9 mouse cellular contexts compared by ENCODE assay signal in genomic region chr7:118102678-118103461, GRCm38 (mm10). TPM values are rescaled to one million over a fixed set of nuclear protein-coding genes. Genes with fewer than 3 reads are reported as not detected.
DNase-seq lines count a peak whose midpoint lies in the region; ATAC-seq and TF ChIP-seq lines count a peak whose summit lies in the region.
"Had no signal": no experiment of that assay in that cellular context is flagged by ENCODE, and none has a peak within 500 bp of the region (broad histone marks: within the 10 kb centered on the region; RNA-seq: fewer than 3 reads in every experiment).

No protein-coding gene starts in this region.

- ATAC-seq in forebrain, embryonic 15.5 days (replicated peaks) = peak; percentile 49
- peak; percentile 58 for ATAC-seq in liver, embryonic 11.5 days (replicated peaks; ENCODE audit: low FRiP score)
- ATAC-seq in stomach, postnatal 0 days (ENCODE audit: low FRiP score, low TSS enrichment) = peak; percentile 21

- TF ChIP-seq CTCF in stomach, postnatal 0 days (IDR thresholded peaks at IDR 0.05; ENCODE audit: low read depth) = no peak

- TF ChIP-seq EP300 in stomach, postnatal 0 days (optimal IDR thresholded peaks at IDR 0.05) = no peak

- H3K4me3 ChIP-seq in forebrain, embryonic 15.5 days = no peak overlapping the region
- no peak overlapping the region for H3K4me3 ChIP-seq in liver, embryonic 11.5 days (ENCODE audit: low read depth, low read length)
- H3K4me3 ChIP-seq in stomach, postnatal 0 days (ENCODE audit: low read depth, low read length) = no peak overlapping the region

- no peaks in the 10 kb centered on the region for H3K9me3 ChIP-seq in forebrain, embryonic 15.5 days
- no peaks in the 10 kb centered on the region for H3K9me3 ChIP-seq in liver, embryonic 11.5 days (ENCODE audit: control insufficient read depth, low read length)
- no peaks in the 10 kb centered on the region for H3K9me3 ChIP-seq in stomach, postnatal 0 days (ENCODE audit: control insufficient read depth, low read length)

- no peak overlapping the region for H3K9ac ChIP-seq in forebrain, embryonic 15.5 days (replicated peaks)
- H3K9ac ChIP-seq in liver, embryonic 11.5 days (ENCODE audit: low read depth, low read length) = no peak overlapping the region
- no peak overlapping the region for H3K9ac ChIP-seq in stomach, postnatal 0 days (ENCODE audit: low read length)

- H3K36me3 ChIP-seq in forebrain, embryonic 15.5 days = peaks cover 37% of the 10 kb centered on the region
- H3K36me3 ChIP-seq in liver, embryonic 11.5 days (ENCODE audit: control insufficient read depth, insufficient read depth, low read length) = peaks cover 28% of the 10 kb centered on the region
- peaks cover 11% of the 10 kb centered on the region for H3K36me3 ChIP-seq in stomach, postnatal 0 days (ENCODE audit: control insufficient read depth, insufficient read depth, low read length)

- WGBS in forebrain, embryonic 15.5 days = 43% methylated on average over 4 of the region's 4 CpGs
- 37% methylated on average over 4 of the region's 4 CpGs for WGBS in liver, embryonic 11.5 days
- WGBS in stomach, postnatal 0 days = 39% methylated on average over 4 of the region's 4 CpGs

- H3K27ac ChIP-seq in forebrain, embryonic 15.5 days (replicated peaks) = no peak overlapping the region
- peak overlapping the region; percentile 54; the same call in 1 of the 2 replicates for H3K27ac ChIP-seq in liver, embryonic 11.5 days (ENCODE audit: low read depth, low read length)
- peak overlapping the region; percentile 30; the same call in 1 of the 2 replicates for H3K27ac ChIP-seq in stomach, postnatal 0 days (replicated peaks)

- H3K27me3 ChIP-seq in forebrain, embryonic 15.5 days = no peaks in the 10 kb centered on the region
- H3K27me3 ChIP-seq in liver, embryonic 11.5 days (replicated peaks; ENCODE audit: control insufficient read depth, insufficient read depth, low read length) = no peaks in the 10 kb centered on the region
- no peaks in the 10 kb centered on the region for H3K27me3 ChIP-seq in stomach, postnatal 0 days (ENCODE audit: control insufficient read depth, insufficient read depth, low read length)

- H3K4me1 ChIP-seq in forebrain, embryonic 15.5 days = no peaks in the 10 kb centered on the region
- peaks cover 10% of the 10 kb centered on the region for H3K4me1 ChIP-seq in liver, embryonic 11.5 days (replicated peaks; ENCODE audit: control insufficient read depth, insufficient read depth, low read length)
- no peaks in the 10 kb centered on the region for H3K4me1 ChIP-seq in stomach, postnatal 0 days (replicated peaks; ENCODE audit: control insufficient read depth, insufficient read depth)

- H3K4me2 ChIP-seq in forebrain, embryonic 15.5 days (replicated peaks) = no peak overlapping the region
- H3K4me2 ChIP-seq in liver, embryonic 11.5 days = no peak overlapping the region
- no peak overlapping the region for H3K4me2 ChIP-seq in stomach, postnatal 0 days (replicated peaks; ENCODE audit: low read depth)

- DNase-seq in right cerebral cortex, postnatal 4 days = peak; percentile 6
- no peak for DNase-seq in right cerebral cortex, adult 2 months (ENCODE audit: low spot score in 2 of 2)
- peak; percentile 56 for DNase-seq in liver, embryonic 11.5 days (ENCODE audit: low spot score)
- no peak for DNase-seq in stomach, postnatal 0 days (ENCODE audit: low spot score)
- DNase-seq in testis, postnatal 14 days (ENCODE audit: low spot score) = no peak
- no peak for DNase-seq in layer of hippocampus, adult 9-11 months
- DNase-seq in ovary, postnatal 10 days (ENCODE audit: low spot score) = no peak
- DNase-seq: gastrocnemius, postnatal 25 days had no signal

RNA-seq across cellular contexts. Expression of gene Rps15a, which starts 13.1 kb away (rescaled TPM):
- polyA plus RNA-seq in forebrain, embryonic 15.5 days (2015; fragmentation: Nextera tagmentation; extraction: Ambion mirVana) = 524 and 546 TPM in 2 replicates
- 865 and 937 TPM in 2 replicates for polyA plus RNA-seq in liver, embryonic 11.5 days (2014; fragmentation: Nextera tagmentation; extraction: Ambion mirVana)
- polyA plus RNA-seq in stomach, postnatal 0 days (2015; fragmentation: Nextera tagmentation; extraction: Ambion mirVana) = 610 and 623 TPM in 2 replicates

RNA-seq across cellular contexts. Expression of gene Arl6ip1, which starts 26.6 kb away (rescaled TPM):
- polyA plus RNA-seq in forebrain, embryonic 15.5 days (2015; fragmentation: Nextera tagmentation; extraction: Ambion mirVana) = 592 and 601 TPM in 2 replicates
- 279 and 288 TPM in 2 replicates for polyA plus RNA-seq in liver, embryonic 11.5 days (2014; fragmentation: Nextera tagmentation; extraction: Ambion mirVana)
- polyA plus RNA-seq in stomach, postnatal 0 days (2015; fragmentation: Nextera tagmentation; extraction: Ambion mirVana) = 264 and 345 TPM in 2 replicates

Comparison
In these comparisons a context has a peak if more than half of its experiments do, and no peak if none do; other contexts are left out.
1. DNase-seq: peak in right cerebral cortex, postnatal 4 days (single experiment) and liver, embryonic 11.5 days (single experiment); none in right cerebral cortex, adult 2 months (0 of 2), stomach, postnatal 0 days (single experiment), testis, postnatal 14 days (single experiment), layer of hippocampus, adult 9-11 months (single experiment) and ovary, postnatal 10 days (single experiment).
2. Peak in every context shown above with its lines, with median percentiles within 50 percentile points of each other: ATAC-seq.